Mouse (Mus musculus): ENCODE measurements at regions not wholly inside any gene's neighbourhood (a gene's known extent, or its start where the extent isn't known, plus 50 kb on each side); places are given as distances from the start of the nearest gene placed in this dataset.

- no peak for DNase-seq (ENCODE audit: low spot score)
Measured at GRCm38 (mm10) chr15:29356395-29356794, 816.0 kb upstream of the Ctnnd2 start.

GRCm38 (mm10) chr15:29399881-29400280, 772.5 kb upstream of the Ctnnd2 start:
- DNase-seq (ENCODE audit: low spot score): no peak

GRCm38 (mm10) chr15:29433033-29433739, 739.2 kb upstream of the Ctnnd2 start:
- no peak for DNase-seq (ENCODE audit: low spot score)

GRCm38 (mm10) chr15:29437699-29438326, 734.6 kb upstream of the Ctnnd2 start:
- DNase-seq (ENCODE audit: low spot score): no peak

GRCm38 (mm10) chr15:29447876-29448275, 724.5 kb upstream of the Ctnnd2 start:
- DNase-seq (ENCODE audit: low spot score): peak; percentile 15

- no peak for DNase-seq (ENCODE audit: low spot score)
Measured at GRCm38 (mm10) chr15:29485136-29485535, 687.3 kb upstream of the Ctnnd2 start.

GRCm38 (mm10) chr15:29529974-29530373, 642.4 kb upstream of the Ctnnd2 start:
- DNase-seq (ENCODE audit: low spot score): no peak

- no peak for DNase-seq (ENCODE audit: low spot score)
Measured at GRCm38 (mm10) chr15:29568411-29568810, 604.0 kb upstream of the Ctnnd2 start.

Measured in layer of hippocampus, adult 11-12 months (tissue).